Mouse (Mus musculus): Measurements from ENCODE around the gene Aff3.
A peak's percentile ranks its signal among the peaks of the same experiment; 100 is the strongest.

Aff3 gene

GRCm38 (mm10) chr1:38664777-38665176 lies at the start of gene Aff3:
Aff3 (minus strand) TSS chr1:38664955.
- no peak for DNase-seq (ENCODE audit: low read depth, low spot score)

GRCm38 (mm10) chr1:38700646-38701045 lies 35.9 kb upstream of the Aff3 start:
- DNase-seq (ENCODE audit: low read depth, low spot score): no peak

GRCm38 (mm10) chr1:38699244-38699643 lies 34.5 kb upstream of the Aff3 start:
- DNase-seq (ENCODE audit: low read depth, low spot score): no peak

GRCm38 (mm10) chr1:38695812-38696681 lies 31.3 kb upstream of the Aff3 start:
- peak; percentile 13 for DNase-seq (ENCODE audit: low read depth, low spot score)

- no peak for DNase-seq (ENCODE audit: low read depth, low spot score)
Observed at GRCm38 (mm10) chr1:38695089-38695811, 30.5 kb upstream of the Aff3 start.

GRCm38 (mm10) chr1:38694142-38694541 lies 29.4 kb upstream of the Aff3 start:
- DNase-seq (ENCODE audit: low read depth, low spot score): no peak

GRCm38 (mm10) chr1:38690471-38690870 lies 25.7 kb upstream of the Aff3 start:
- DNase-seq (ENCODE audit: low read depth, low spot score): no peak

- DNase-seq (ENCODE audit: low read depth, low spot score): no peak
Observed at GRCm38 (mm10) chr1:38688216-38688615, 23.5 kb upstream of the Aff3 start.

- no peak for DNase-seq (ENCODE audit: low read depth, low spot score)
Observed at GRCm38 (mm10) chr1:38685706-38686105, 21.0 kb upstream of the Aff3 start.

- no peak for DNase-seq (ENCODE audit: low read depth, low spot score)
Observed at GRCm38 (mm10) chr1:38683158-38683721, 18.5 kb upstream of the Aff3 start.

- no peak for DNase-seq (ENCODE audit: low read depth, low spot score)
Observed at GRCm38 (mm10) chr1:38679890-38680289, 15.1 kb upstream of the Aff3 start.

- no peak for DNase-seq (ENCODE audit: low read depth, low spot score)
Observed at GRCm38 (mm10) chr1:38671756-38672155, 7.0 kb upstream of the Aff3 start.

GRCm38 (mm10) chr1:38671019-38671418 lies 6.3 kb upstream of the Aff3 start:
- no peak for DNase-seq (ENCODE audit: low read depth, low spot score)

- no peak for DNase-seq (ENCODE audit: low read depth, low spot score)
Observed at GRCm38 (mm10) chr1:38668327-38668726, 3.6 kb upstream of the Aff3 start.

GRCm38 (mm10) chr1:38667892-38668291 lies 3.1 kb upstream of the Aff3 start:
- DNase-seq (ENCODE audit: low read depth, low spot score): no peak

- DNase-seq (ENCODE audit: low read depth, low spot score): no peak
Observed at GRCm38 (mm10) chr1:38666766-38667118, 2.0 kb upstream of the Aff3 start.

GRCm38 (mm10) chr1:38666111-38666765 lies 1.5 kb upstream of the Aff3 start:
- DNase-seq (ENCODE audit: low read depth, low spot score): no peak

- no peak for DNase-seq (ENCODE audit: low read depth, low spot score)
Observed at GRCm38 (mm10) chr1:38665611-38666010, 856 bp upstream of the Aff3 start.

GRCm38 (mm10) chr1:38664261-38664660 lies 494 bp downstream of the Aff3 start:
- no peak for DNase-seq (ENCODE audit: low read depth, low spot score)

GRCm38 (mm10) chr1:38662616-38663193 lies 2.0 kb downstream of the Aff3 start:
- DNase-seq (ENCODE audit: low read depth, low spot score): no peak

- DNase-seq (ENCODE audit: low read depth, low spot score): no peak
Observed at GRCm38 (mm10) chr1:38658933-38659553, 5.7 kb downstream of the Aff3 start.

Data from retina, postnatal 7 days (tissue).